Mouse (Mus musculus) lung, postnatal 36 days (tissue): ENCODE results near the gene Lrrc1.
A peak's percentile ranks its signal among the peaks of the same experiment; 100 is the strongest.
"Not testable (repeated sequence)": the region's sequence is repeated elsewhere in the genome, so short reads cannot be mapped to it uniquely, and the experiment has no call there.

ENCODE experiments used
- DNase-seq: peaks from one replicate; pipeline ENCODE4 v3.0.0; 2022; ENCODE audit warnings: mixed read lengths

The Lrrc1 gene

DNA sequence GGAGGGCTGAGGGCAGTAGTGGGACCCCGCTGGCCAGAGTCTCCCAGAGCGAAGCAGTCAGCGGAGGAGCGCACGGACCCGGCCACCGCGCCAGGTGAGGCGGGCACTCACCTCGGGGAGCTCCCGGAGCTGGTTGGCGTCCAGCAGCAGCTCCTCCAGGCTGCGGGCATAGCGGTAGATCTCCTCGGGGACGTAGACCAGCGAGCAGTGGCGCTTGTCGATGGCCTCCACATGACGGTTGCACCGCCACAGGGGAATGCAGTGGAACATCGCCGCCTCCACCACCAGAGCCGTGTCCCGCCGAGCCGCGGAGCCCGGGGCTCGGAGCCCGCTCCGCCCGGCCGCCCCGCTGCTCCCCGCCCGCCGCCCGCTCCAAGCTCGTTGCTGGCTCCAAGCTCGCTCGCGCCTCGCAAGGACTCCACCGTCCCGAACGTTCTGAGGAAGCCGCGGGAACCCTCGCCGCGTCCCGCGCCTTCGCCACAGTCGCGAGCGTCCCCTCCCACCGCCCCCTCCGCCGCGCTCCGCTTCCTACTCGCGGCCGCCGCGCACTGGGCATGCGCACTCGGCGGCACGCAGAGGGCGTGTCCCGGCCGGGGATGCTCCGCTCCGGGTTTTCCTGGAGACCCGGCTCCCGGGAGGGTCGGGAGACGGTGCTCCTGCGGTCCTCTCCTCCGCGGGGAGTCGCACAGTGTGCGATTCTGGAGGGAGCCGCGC is at the start of gene Lrrc1:
Lrrc1 (minus strand) TSS at position 517 of the 714 bp plus-strand sequence.
- DNase-seq = peak; percentile 87

- no peak for DNase-seq
Observed at GRCm38 (mm10) chr9:77592423-77592822, 47.8 kb upstream of the Lrrc1 start.

DNA sequence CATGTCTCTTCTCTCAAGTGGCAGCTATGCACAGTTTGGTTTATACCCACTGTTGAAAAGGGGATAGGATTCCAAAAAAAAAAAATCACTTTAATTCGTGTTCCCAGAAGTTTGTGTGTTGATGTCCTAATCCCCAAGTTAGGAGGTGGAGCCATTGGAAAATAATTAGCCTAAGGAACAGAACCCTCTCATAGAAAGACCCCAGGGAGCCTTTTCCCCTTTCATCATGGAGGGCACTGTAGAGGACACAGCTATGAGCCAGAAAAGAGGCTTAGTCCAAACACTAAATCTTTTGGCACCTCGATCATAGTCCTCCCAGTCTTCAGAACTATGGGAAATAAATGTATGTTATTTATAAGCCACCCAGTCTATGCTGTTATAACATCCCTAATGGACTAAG is 44.8 kb upstream of the Lrrc1 start:
- DNase-seq = no peak

DNA sequence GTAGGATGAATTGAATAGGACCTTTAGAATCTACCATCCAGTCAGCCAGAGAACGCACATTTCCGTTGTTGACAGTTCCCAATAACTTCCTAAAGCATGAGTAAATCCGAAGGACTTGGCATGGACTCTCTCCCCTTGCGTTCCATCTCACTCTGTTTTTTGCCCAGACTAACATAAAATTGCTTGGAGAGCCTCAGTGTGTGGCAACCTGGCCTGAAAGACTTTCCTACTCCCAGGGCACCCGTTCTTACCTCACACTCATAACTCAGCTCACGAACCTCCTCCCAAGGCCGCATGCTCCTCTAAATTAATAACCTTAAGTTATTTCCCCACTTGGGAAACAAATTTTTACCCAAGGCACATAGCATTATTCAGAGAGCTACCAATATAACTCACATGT is 42.9 kb upstream of the Lrrc1 start:
- no peak for DNase-seq

- no peak for DNase-seq
Observed at GRCm38 (mm10) chr9:77586806-77587591, 42.3 kb upstream of the Lrrc1 start.

GRCm38 (mm10) chr9:77584746-77585145 is 40.1 kb upstream of the Lrrc1 start:
- no peak for DNase-seq

DNA sequence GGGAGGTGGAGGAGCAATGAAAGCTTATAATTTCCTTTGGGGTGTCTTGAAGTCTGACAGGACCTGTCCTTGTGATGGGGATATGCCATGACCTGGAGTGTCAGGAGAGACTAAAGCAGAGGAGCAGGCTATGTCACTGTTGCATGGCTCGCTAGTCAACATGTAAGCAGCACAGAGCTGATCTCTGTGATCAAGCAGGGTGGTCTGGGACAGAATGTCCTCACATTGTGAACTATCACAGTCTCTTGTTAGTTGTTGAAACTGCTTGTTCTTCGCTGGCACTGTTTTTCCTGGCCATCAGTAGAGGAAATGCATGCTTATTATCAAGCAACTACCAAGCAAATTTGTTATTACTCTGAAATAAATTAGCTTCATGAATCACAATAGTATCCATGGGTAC is 38.6 kb upstream of the Lrrc1 start:
- no peak for DNase-seq

GRCm38 (mm10) chr9:77579827-77580226 is 35.2 kb upstream of the Lrrc1 start:
- peak; percentile 16 for DNase-seq

DNA sequence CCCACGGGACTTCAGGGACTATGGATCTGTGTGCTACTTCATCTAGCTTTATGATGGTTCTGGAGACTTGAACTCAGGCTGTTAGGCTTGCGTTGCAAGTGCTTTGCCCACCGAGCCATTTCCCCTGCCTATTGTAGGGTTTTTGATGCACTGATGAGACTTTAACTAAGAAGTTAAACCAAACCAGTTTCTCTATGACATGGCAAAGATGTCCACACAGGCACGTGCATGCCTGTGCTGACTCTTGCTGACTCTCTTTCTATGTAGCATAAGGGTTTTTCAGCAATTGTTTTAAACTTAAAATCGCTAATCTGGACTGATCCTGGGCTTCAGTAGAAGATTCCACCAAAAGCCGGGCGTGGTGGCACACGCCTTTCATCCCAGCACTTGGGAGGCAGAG is 33.3 kb upstream of the Lrrc1 start:
- DNase-seq = no peak

- DNase-seq = no peak
Observed at GRCm38 (mm10) chr9:77577409-77577808, 32.7 kb upstream of the Lrrc1 start.

- no peak for DNase-seq
Observed at GRCm38 (mm10) chr9:77576320-77576719, 31.6 kb upstream of the Lrrc1 start.

GRCm38 (mm10) chr9:77574996-77575395 is 30.3 kb upstream of the Lrrc1 start:
- DNase-seq = not testable (repeated sequence)

GRCm38 (mm10) chr9:77571851-77572250 is 27.2 kb upstream of the Lrrc1 start:
- DNase-seq = no peak

DNA sequence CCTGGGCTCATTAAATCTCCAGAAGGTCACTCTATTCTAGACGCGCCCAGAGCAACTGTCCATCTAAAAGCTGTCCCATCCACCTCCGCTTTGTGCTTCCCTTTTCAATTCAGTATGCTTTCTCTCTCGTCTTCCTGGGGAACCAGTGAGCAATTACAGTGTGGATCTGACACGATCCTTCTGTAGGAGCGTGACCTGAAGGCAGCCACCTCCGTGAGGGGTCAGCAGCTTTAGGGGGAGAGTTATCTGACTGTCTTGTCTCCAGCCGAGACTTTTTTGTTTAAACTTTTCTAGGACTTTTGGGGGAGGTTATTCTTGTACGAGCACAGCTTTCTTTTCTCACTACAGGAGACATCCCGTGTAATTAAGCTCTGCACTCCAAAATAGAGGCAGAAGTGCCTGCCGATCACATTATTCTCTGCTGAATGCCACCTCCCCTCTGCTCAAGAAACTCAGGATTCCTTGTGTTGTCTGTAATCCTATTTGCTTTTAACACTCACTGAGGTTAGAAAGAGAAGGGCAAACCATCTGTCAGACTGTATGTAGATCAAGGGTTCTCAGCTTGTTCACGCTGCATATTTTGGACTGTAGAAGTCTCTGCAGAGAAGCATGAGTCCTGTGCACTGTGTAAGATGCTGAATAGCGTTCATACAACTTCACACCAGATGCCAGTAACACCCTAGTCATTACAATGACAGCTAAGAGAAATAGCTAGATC is 24.3 kb upstream of the Lrrc1 start:
- DNase-seq = no peak

GRCm38 (mm10) chr9:77561827-77562226 is 17.2 kb upstream of the Lrrc1 start:
- DNase-seq = no peak

DNA sequence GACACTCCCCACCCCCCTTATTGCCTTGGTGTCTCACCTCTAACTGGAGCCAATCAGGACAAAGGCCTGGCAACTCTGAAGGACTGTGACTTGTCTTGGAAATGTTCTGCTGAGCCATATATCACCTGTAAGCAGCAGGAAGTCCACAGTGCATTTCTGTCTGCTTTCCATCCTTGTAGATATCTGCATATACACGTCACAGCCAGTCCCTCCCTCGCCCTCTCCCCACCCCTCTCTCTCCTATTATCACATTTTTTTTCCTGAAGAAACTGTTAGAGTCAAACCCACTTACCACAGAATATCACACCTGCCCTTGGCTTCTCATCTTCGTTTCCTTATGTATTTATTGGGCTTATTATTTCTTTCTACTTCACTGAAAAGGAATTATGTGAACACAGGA is 13.3 kb upstream of the Lrrc1 start:
- no peak for DNase-seq

GRCm38 (mm10) chr9:77557181-77557580 is 12.5 kb upstream of the Lrrc1 start:
- DNase-seq = no peak

DNA sequence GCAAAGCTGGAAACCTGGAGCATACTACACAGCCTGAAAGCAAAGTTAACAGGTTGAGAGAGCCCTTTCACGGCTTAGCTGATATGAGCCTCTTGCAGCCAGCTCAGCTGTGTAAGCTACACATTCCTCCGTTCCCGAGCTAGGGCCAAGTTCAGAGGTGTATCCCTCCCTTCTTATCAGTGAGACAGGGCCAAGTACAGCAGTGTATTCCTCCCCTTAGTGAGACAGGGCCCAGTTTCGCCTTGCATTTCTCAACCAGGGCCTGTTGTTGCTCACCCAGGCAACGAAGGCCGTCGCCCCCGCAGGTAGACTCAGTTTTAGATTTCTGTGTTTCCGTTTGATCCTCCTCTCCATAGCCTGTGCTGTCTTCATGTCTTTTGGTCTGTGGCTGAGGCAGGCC is 11.8 kb upstream of the Lrrc1 start:
- DNase-seq = no peak

GRCm38 (mm10) chr9:77553465-77553864 is 8.8 kb upstream of the Lrrc1 start:
- DNase-seq = no peak

DNA sequence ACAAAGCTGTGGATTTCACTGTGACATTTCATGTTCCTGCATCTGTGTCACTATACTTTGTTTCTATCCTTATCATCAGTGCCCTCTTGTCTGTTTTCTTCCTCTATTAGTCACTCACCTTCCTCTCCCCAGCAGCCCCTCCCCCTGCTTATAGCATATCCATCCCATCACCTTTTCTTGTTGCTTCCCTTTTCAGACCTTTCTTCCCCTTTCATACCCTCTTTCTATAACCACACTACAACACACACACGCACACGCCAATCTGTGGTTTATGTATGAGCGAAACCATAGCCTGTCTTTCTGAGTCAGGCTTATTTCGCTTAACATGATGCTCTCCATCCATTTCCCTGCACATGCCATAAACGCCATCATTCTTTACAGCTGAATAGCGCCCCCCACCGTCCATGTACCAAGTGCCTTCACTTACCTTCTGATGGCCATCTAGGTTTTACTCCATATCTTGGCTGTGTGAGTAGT is 6.4 kb upstream of the Lrrc1 start:
- no peak for DNase-seq

DNA sequence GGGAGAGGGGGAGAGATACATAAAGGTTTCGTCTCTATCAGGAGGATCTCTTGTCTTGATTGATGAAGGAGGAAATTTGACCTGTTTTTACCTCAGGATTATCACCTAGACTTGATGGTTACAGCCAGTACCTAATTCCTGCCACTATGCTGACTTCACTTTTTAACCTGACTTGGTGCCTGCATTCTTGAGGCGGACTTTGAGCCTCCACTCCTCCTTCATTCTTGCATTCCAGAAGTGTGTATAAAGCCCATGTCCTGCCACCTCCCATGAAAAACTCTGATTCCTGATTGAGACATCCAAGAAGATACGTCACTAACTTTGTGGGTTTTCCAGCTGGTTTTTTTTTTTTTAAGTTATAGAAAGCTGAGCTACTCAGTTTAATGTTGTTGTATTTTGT is 1.3 kb upstream of the Lrrc1 start:
- DNase-seq = peak; percentile 50

- DNase-seq = no peak
Observed at GRCm38 (mm10) chr9:77545068-77545421, 375 bp upstream of the Lrrc1 start.
